Mouse (Mus musculus): ENCODE measurements around the gene Lrrc1. TPM values are rescaled to one million over a fixed set of nuclear protein-coding genes. Genes with fewer than 3 reads are reported as not detected.

Lrrc1 gene
- polyA plus RNA-seq, 1 experiment = 4.4 TPM

- no peaks in the 10 kb centered on the region for H3K36me3 ChIP-seq (ENCODE audit: control insufficient read depth, insufficient read depth)
- TF ChIP-seq FOSL1 (IDR thresholded peaks at IDR 0.05; ENCODE audit: insufficient read depth, low read length, poor library complexity, severe bottlenecking) (no peak), CTCF (IDR thresholded peaks at IDR 0.05; ENCODE audit: control insufficient read depth, insufficient read depth, insufficient read length) (no peak), MYOG (IDR thresholded peaks at IDR 0.05; ENCODE audit: control insufficient read depth, extremely low read depth, insufficient read length) (no peak), MAX (IDR thresholded peaks at IDR 0.05) (no peak), CEBPB (IDR thresholded peaks at IDR 0.05; ENCODE audit: low read depth) (no peak), USF1 (IDR thresholded peaks at IDR 0.05; ENCODE audit: low read depth) (no peak), MYOD1 (IDR thresholded peaks at IDR 0.05; ENCODE audit: control insufficient read depth, insufficient read length, low read depth) (no peak)
- no peak overlapping the region for H3K4me3 ChIP-seq (ENCODE audit: insufficient read depth, poor library complexity, severe bottlenecking)
- no peaks in the 10 kb centered on the region for H3K79me3 ChIP-seq (ENCODE audit: low read depth)
- no peak overlapping the region for H3ac ChIP-seq (ENCODE audit: control insufficient read depth, insufficient read length, low read depth)
- no peaks in the 10 kb centered on the region for H3K27me3 ChIP-seq (ENCODE audit: control insufficient read depth, insufficient read depth, insufficient read length)
- H3K79me2 ChIP-seq (ENCODE audit: control insufficient read depth, insufficient read depth) = no peaks in the 10 kb centered on the region
Observed at GRCm38 (mm10) chr9:77411830-77412425, 132.7 kb downstream of the Lrrc1 start.

DNA sequence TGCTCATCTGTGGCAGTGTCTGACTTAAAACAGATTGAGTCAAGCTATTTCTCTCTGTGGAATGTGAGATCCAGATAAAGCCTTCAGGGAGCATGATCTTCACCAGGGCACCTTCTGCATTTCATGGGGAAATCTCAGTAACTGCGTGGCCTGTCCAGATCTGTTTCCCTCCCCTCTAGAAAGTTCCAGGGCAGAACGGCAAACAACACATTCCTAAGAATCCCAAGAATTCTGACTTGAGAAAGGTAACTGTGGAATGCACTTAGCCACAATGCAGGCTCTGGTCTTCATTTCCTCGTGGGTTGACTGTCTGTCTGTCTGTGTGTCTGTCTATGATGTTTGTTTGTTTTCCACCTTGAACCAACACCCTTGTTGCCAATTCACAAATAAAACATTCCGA is 133.7 kb downstream of the Lrrc1 start:
- H3K36me3 ChIP-seq (ENCODE audit: control insufficient read depth, insufficient read depth) = no peaks in the 10 kb centered on the region
- TF ChIP-seq FOSL1 (IDR thresholded peaks at IDR 0.05; ENCODE audit: insufficient read depth, low read length, poor library complexity, severe bottlenecking) (no peak), CTCF (IDR thresholded peaks at IDR 0.05; ENCODE audit: control insufficient read depth, insufficient read depth, insufficient read length) (no peak), MYOD1 (IDR thresholded peaks at IDR 0.05; ENCODE audit: control insufficient read depth, insufficient read length, low read depth) (no peak), USF1 (IDR thresholded peaks at IDR 0.05; ENCODE audit: low read depth) (no peak), MYOG (IDR thresholded peaks at IDR 0.05; ENCODE audit: control insufficient read depth, extremely low read depth, insufficient read length) (no peak), MAX (IDR thresholded peaks at IDR 0.05) (no peak), CEBPB (IDR thresholded peaks at IDR 0.05; ENCODE audit: low read depth) (no peak)
- H3K79me3 ChIP-seq (ENCODE audit: low read depth) = no peaks in the 10 kb centered on the region
- H3K79me2 ChIP-seq (ENCODE audit: control insufficient read depth, insufficient read depth) = no peaks in the 10 kb centered on the region
- H3K27me3 ChIP-seq (ENCODE audit: control insufficient read depth, insufficient read depth, insufficient read length) = no peaks in the 10 kb centered on the region
- no peak overlapping the region for H3ac ChIP-seq (ENCODE audit: control insufficient read depth, insufficient read length, low read depth)
- H3K4me3 ChIP-seq (ENCODE audit: insufficient read depth, poor library complexity, severe bottlenecking) = no peak overlapping the region

GRCm38 (mm10) chr9:77410524-77410923 is 134.1 kb downstream of the Lrrc1 start:
- no peaks in the 10 kb centered on the region for H3K79me3 ChIP-seq (ENCODE audit: low read depth)
- no peak overlapping the region for H3K4me3 ChIP-seq (ENCODE audit: insufficient read depth, poor library complexity, severe bottlenecking)
- no peaks in the 10 kb centered on the region for H3K36me3 ChIP-seq (ENCODE audit: control insufficient read depth, insufficient read depth)
- no peaks in the 10 kb centered on the region for H3K79me2 ChIP-seq (ENCODE audit: control insufficient read depth, insufficient read depth)
- H3ac ChIP-seq (ENCODE audit: control insufficient read depth, insufficient read length, low read depth) = no peak overlapping the region
- H3K27me3 ChIP-seq (ENCODE audit: control insufficient read depth, insufficient read depth, insufficient read length) = no peaks in the 10 kb centered on the region
- TF ChIP-seq MYOD1 (IDR thresholded peaks at IDR 0.05; ENCODE audit: control insufficient read depth, insufficient read length, low read depth) (no peak), FOSL1 (IDR thresholded peaks at IDR 0.05; ENCODE audit: insufficient read depth, low read length, poor library complexity, severe bottlenecking) (no peak), CTCF (IDR thresholded peaks at IDR 0.05; ENCODE audit: control insufficient read depth, insufficient read depth, insufficient read length) (no peak), USF1 (IDR thresholded peaks at IDR 0.05; ENCODE audit: low read depth) (no peak), CEBPB (IDR thresholded peaks at IDR 0.05; ENCODE audit: low read depth) (no peak)

GRCm38 (mm10) chr9:77408053-77408603 is 136.5 kb downstream of the Lrrc1 start:
- Histone ChIP-seq H3K27me3 (ENCODE audit: control insufficient read depth, insufficient read depth, insufficient read length) (no peaks in the 10 kb centered on the region), H3K4me3 (ENCODE audit: insufficient read depth, poor library complexity, severe bottlenecking) (no peak overlapping the region), H3K79me2 (ENCODE audit: control insufficient read depth, insufficient read depth) (no peaks in the 10 kb centered on the region), H3ac (ENCODE audit: control insufficient read depth, insufficient read length, low read depth) (no peak overlapping the region), H3K79me3 (ENCODE audit: low read depth) (no peaks in the 10 kb centered on the region), H3K36me3 (ENCODE audit: control insufficient read depth, insufficient read depth) (no peaks in the 10 kb centered on the region)
- TF ChIP-seq USF1 (IDR thresholded peaks at IDR 0.05; ENCODE audit: low read depth) (no peak), MYOG (IDR thresholded peaks at IDR 0.05; ENCODE audit: control insufficient read depth, extremely low read depth, insufficient read length) (no peak)

- Histone ChIP-seq H3K79me2 (ENCODE audit: control insufficient read depth, insufficient read depth) (no peaks in the 10 kb centered on the region), H3K36me3 (ENCODE audit: control insufficient read depth, insufficient read depth) (no peaks in the 10 kb centered on the region), H3K27me3 (ENCODE audit: control insufficient read depth, insufficient read depth, insufficient read length) (no peaks in the 10 kb centered on the region), H3K4me3 (ENCODE audit: insufficient read depth, poor library complexity, severe bottlenecking) (no peak overlapping the region), H3K79me3 (ENCODE audit: low read depth) (no peaks in the 10 kb centered on the region), H3ac (ENCODE audit: control insufficient read depth, insufficient read length, low read depth) (no peak overlapping the region)
- TF ChIP-seq CTCF (IDR thresholded peaks at IDR 0.05; ENCODE audit: control insufficient read depth, insufficient read depth, insufficient read length) = no peak
- no peak for TF ChIP-seq CEBPB (IDR thresholded peaks at IDR 0.05; ENCODE audit: low read depth)
- no peak for TF ChIP-seq FOSL1 (IDR thresholded peaks at IDR 0.05; ENCODE audit: insufficient read depth, low read length, poor library complexity, severe bottlenecking)
- no peak for TF ChIP-seq MAX (IDR thresholded peaks at IDR 0.05)
- TF ChIP-seq USF1 (IDR thresholded peaks at IDR 0.05; ENCODE audit: low read depth) = no peak
- TF ChIP-seq MYOG (IDR thresholded peaks at IDR 0.05; ENCODE audit: control insufficient read depth, extremely low read depth, insufficient read length) = no peak
- no peak for TF ChIP-seq MYOD1 (IDR thresholded peaks at IDR 0.05; ENCODE audit: control insufficient read depth, insufficient read length, low read depth)
Observed at GRCm38 (mm10) chr9:77406906-77407305, 137.8 kb downstream of the Lrrc1 start.

DNA sequence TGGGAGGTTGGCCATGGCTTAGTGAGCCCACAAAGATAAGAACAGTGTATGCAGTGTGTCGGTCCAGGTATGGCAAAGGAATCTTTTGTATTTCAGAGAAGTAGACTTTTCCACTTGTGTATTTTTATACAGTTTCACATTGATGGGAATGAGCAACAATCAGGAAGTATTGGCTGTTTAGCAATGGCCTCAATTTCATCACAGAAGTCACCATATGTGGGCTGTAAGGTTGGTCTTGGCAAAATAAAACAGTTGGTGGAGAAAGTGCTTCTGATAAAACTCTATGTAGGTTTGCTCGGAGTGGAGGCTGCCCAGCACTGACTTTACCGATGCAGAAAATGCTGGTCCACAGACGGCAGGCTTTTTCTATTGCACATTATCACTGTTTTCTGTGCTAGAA is 140.2 kb downstream of the Lrrc1 start:
- H3K36me3 ChIP-seq (ENCODE audit: control insufficient read depth, insufficient read depth) = no peaks in the 10 kb centered on the region
- TF ChIP-seq USF1 (IDR thresholded peaks at IDR 0.05; ENCODE audit: low read depth) (no peak), MAX (IDR thresholded peaks at IDR 0.05) (no peak), MYOG (IDR thresholded peaks at IDR 0.05; ENCODE audit: control insufficient read depth, extremely low read depth, insufficient read length) (no peak), MYOD1 (IDR thresholded peaks at IDR 0.05; ENCODE audit: control insufficient read depth, insufficient read length, low read depth) (no peak)
- no peak overlapping the region for H3K4me3 ChIP-seq (ENCODE audit: insufficient read depth, poor library complexity, severe bottlenecking)
- H3ac ChIP-seq (ENCODE audit: control insufficient read depth, insufficient read length, low read depth) = no peak overlapping the region
- no peaks in the 10 kb centered on the region for H3K79me3 ChIP-seq (ENCODE audit: low read depth)
- H3K79me2 ChIP-seq (ENCODE audit: control insufficient read depth, insufficient read depth) = no peaks in the 10 kb centered on the region
- no peaks in the 10 kb centered on the region for H3K27me3 ChIP-seq (ENCODE audit: control insufficient read depth, insufficient read depth, insufficient read length)
